Mouse (Mus musculus) E14TG2a.4 (cell line): ENCODE results near the gene Atp2b1.

ENCODE experiments used
- CTCF ChIP-seq: conservative IDR thresholded peaks from 2 replicates; pipeline ENCODE4 v1.5.1; 2014; ENCODE audit warnings: low read length
- NANOG ChIP-seq: IDR thresholded peaks from 2 replicates; pipeline ENCODE4 v1.6.1; 2014; ENCODE audit warnings: borderline replicate concordance, low read length, mixed read lengths

DNA sequence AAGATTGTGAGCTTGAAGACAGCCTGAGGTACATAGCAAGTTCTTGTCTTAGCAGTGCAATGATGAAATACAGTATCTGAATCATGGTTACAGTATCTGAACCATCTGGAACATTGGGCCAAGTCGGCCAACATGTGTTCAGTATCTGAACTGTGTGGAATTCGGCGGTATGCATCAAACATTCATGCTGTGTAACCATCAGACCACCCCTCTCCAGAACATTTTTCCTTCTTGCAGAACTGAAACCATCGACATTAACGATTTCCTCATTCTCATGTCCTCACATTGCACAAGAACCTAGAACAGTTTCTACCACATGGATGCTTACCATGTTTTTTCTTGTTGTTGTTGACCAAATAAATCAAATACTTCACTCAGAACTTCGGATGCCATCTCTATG, 32.7 kb upstream of the Atp2b1 start:
- TF ChIP-seq CTCF (no peak), NANOG (no peak)
